Mouse (Mus musculus): ENCODE measurements around the gene Slc6a6. TPM values are rescaled to one million over a fixed set of nuclear protein-coding genes. Genes with fewer than 3 reads are reported as not detected.

Gene Slc6a6
- polyA plus RNA-seq, 1 experiment from 2014 or later, result 36.1 TPM

DNA sequence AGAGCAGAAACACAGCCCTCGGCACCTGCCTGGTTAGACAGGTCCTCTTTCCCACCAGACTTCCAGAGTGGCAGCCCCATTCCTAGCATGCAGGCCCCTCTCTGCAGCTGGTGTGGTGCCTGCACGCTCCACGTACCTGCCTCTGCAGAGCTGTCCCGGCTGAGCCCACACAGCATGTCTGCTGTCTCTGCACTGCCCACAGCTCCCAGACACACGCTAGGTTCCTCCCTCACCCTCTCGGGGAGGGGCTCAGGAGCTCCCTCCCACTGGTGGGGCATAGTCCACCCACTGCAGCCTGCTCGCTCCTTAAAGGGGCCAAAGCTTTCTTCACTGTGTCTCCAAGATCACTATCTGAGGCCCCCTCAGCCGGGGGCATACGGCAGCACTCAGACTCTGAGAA, 112.2 kb downstream of the Slc6a6 start:
- Histone ChIP-seq H3K4me1 (ENCODE audit: control insufficient read depth, insufficient read depth, low read length) (0 out of 2 replicates have a peak, but pooled peaks cover 2% of the 10 kb centered on the region), H3K27me3 (ENCODE audit: control insufficient read depth, insufficient read depth, low read length) (no peaks in the 10 kb centered on the region), H3K27ac (replicated peaks; ENCODE audit: low read depth, low read length) (no peak overlapping the region), H3K36me3 (ENCODE audit: control insufficient read depth, insufficient read depth, low read length) (no peaks in the 10 kb centered on the region), H3K4me2 (ENCODE audit: low read depth, severe bottlenecking) (no peak overlapping the region), H3K9me3 (ENCODE audit: control insufficient read depth, low read length) (no peaks in the 10 kb centered on the region), H3K9ac (ENCODE audit: low read length) (no peak overlapping the region), H3K4me3 (ENCODE audit: low read depth, low read length) (no peak overlapping the region)
- 53% methylated on average over 9 of the region's 9 CpGs for WGBS
- ATAC-seq (ENCODE audit: insufficient number of reproducible peaks, low FRiP score, low TSS enrichment, low read depth) (no peak), DNase-seq (ENCODE audit: low spot score) (no peak)

DNA sequence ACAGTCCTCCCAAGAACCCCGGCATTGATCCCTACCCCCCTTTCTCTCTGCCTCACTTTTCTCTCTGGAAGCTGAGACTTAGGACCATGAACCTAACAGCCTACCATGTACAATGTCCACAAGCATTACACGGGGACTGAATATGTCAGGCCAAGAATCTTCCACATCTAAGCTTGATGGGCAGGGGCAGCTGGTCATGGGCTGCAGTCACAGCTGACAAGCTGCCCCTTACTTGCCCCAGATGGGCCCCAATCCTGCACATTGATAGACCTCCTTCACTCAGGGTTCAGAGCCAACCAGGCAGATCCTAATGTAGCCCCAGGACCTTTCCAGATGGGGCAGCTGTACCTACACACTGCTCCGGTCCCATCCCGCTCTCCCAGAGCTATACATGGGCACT, 112.9 kb downstream of the Slc6a6 start:
- ATAC-seq (ENCODE audit: insufficient number of reproducible peaks, low FRiP score, low TSS enrichment, low read depth) (no peak), DNase-seq (ENCODE audit: low spot score) (no peak)
- Histone ChIP-seq H3K4me2 (ENCODE audit: low read depth, severe bottlenecking) (no peak overlapping the region), H3K4me1 (ENCODE audit: control insufficient read depth, insufficient read depth, low read length) (0 out of 2 replicates have a peak, but pooled peaks cover 2% of the 10 kb centered on the region), H3K27me3 (ENCODE audit: control insufficient read depth, insufficient read depth, low read length) (no peaks in the 10 kb centered on the region), H3K36me3 (ENCODE audit: control insufficient read depth, insufficient read depth, low read length) (no peaks in the 10 kb centered on the region), H3K4me3 (ENCODE audit: low read depth, low read length) (no peak overlapping the region), H3K27ac (replicated peaks; ENCODE audit: low read depth, low read length) (no peak overlapping the region), H3K9me3 (ENCODE audit: control insufficient read depth, low read length) (no peaks in the 10 kb centered on the region), H3K9ac (ENCODE audit: low read length) (no peak overlapping the region)
- 84% methylated on average over 4 of the region's 4 CpGs for WGBS

DNA sequence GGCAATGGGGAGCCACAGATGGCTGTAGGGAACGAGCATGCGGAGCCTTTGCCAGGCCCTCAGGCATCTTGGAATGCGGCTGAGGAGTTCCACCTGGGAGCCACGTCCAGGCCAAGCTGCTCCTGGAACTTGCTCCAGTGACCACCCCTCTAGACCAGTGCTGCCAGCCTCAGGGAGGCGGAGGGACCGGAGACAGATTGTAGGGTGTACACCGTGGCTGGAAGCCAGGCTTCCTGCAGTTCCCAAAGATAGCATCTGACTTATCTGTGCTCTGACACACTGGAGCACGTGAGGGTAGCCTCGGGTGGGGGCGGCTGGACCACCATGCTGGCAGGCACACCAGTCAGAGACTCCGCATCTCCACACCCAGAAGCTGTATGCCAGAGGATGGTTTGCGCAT, 114.6 kb downstream of the Slc6a6 start:
- 72% methylated on average over 12 of the region's 12 CpGs for WGBS
- DNase-seq (ENCODE audit: low spot score) (no peak), ATAC-seq (ENCODE audit: insufficient number of reproducible peaks, low FRiP score, low TSS enrichment, low read depth) (no peak)
- 0 out of 2 replicates have a peak, but pooled peaks cover 2% of the 10 kb centered on the region for H3K4me1 ChIP-seq (ENCODE audit: control insufficient read depth, insufficient read depth, low read length)
- no peak overlapping the region for H3K9ac ChIP-seq (ENCODE audit: low read length)
- H3K36me3 ChIP-seq (ENCODE audit: control insufficient read depth, insufficient read depth, low read length), result no peaks in the 10 kb centered on the region
- no peak overlapping the region for H3K4me2 ChIP-seq (ENCODE audit: low read depth, severe bottlenecking)
- H3K27me3 ChIP-seq (ENCODE audit: control insufficient read depth, insufficient read depth, low read length), result no peaks in the 10 kb centered on the region
- H3K9me3 ChIP-seq (ENCODE audit: control insufficient read depth, low read length), result no peaks in the 10 kb centered on the region
- no peak overlapping the region for H3K4me3 ChIP-seq (ENCODE audit: low read depth, low read length)
- H3K27ac ChIP-seq (replicated peaks; ENCODE audit: low read depth, low read length), result no peak overlapping the region

DNA sequence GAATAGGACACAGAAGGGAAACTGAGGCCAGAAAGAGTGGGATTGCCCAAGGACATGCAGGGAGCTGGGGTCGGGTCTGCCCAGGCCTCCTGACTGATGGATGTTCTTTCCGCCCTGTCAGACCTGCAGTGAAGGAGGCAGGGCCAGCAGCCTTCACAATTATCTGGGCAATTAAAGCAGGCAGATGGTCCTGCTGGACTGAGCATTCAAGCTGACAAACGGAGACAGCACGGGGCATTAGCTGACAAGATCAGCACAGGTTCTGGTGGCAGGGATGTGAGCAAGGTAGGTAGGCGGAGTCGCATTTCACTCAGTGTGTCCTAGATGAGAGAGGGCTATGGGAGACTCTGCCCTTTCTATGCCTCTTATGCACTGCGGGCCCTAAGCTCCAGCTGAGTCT, 120.3 kb downstream of the Slc6a6 start:
- Histone ChIP-seq H3K4me1 (ENCODE audit: control insufficient read depth, insufficient read depth, low read length) (0 out of 2 replicates have a peak, but pooled peaks cover 6% of the 10 kb centered on the region), H3K4me3 (ENCODE audit: low read depth, low read length) (no peak overlapping the region)

DNA sequence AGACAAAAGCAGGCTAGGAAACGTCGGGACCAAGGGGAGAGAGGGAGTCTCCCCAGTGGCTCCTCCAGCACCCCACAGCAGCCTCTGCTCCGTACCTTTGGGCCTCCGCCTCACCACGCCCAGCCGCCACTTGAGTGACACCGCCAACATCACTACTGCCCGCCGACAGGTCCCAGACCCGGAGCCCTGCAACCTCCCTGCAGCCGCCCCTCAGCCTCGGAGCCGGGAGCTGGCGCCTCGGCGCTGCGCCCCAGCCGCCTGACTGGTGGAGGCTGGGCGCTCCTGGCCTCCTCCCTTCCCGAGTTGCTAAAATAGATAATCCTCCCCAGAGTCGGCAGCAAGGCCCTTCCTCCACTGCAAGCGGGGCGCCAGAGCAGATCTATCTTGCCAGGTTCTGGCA, 123.3 kb downstream of the Slc6a6 start:
- Histone ChIP-seq H3K27me3 (ENCODE audit: control insufficient read depth, insufficient read depth, low read length) (peaks cover 33% of the 10 kb centered on the region), H3K4me2 (ENCODE audit: low read depth, severe bottlenecking) (peak overlapping the region; percentile 39), H3K36me3 (ENCODE audit: control insufficient read depth, insufficient read depth, low read length) (no peaks in the 10 kb centered on the region), H3K4me3 (ENCODE audit: low read depth, low read length) (0 out of 2 replicates have a peak overlapping the region, but pooled peaks have one; percentile 6), H3K9me3 (ENCODE audit: control insufficient read depth, low read length) (no peaks in the 10 kb centered on the region), H3K4me1 (ENCODE audit: control insufficient read depth, insufficient read depth, low read length) (0 out of 2 replicates have a peak, but pooled peaks cover 6% of the 10 kb centered on the region), H3K27ac (replicated peaks; ENCODE audit: low read depth, low read length) (no peak overlapping the region), H3K9ac (ENCODE audit: low read length) (peak overlapping the region; percentile 35; the same call in 1 of the 2 replicates)
- 3% methylated on average over 23 of the region's 23 CpGs for WGBS
- DNase-seq (ENCODE audit: low spot score) (peak; percentile 47), ATAC-seq (ENCODE audit: insufficient number of reproducible peaks, low FRiP score, low TSS enrichment, low read depth) (no peak)

More for the DNA sequence above, 120.3 kb downstream of the Slc6a6 start:
- no peaks in the 10 kb centered on the region for H3K9me3 ChIP-seq (ENCODE audit: control insufficient read depth, low read length)
- H3K36me3 ChIP-seq (ENCODE audit: control insufficient read depth, insufficient read depth, low read length), result no peaks in the 10 kb centered on the region
- no peak overlapping the region for H3K27ac ChIP-seq (replicated peaks; ENCODE audit: low read depth, low read length)
- no peak overlapping the region for H3K9ac ChIP-seq (ENCODE audit: low read length)
- no peak overlapping the region for H3K4me2 ChIP-seq (ENCODE audit: low read depth, severe bottlenecking)
- ATAC-seq (ENCODE audit: insufficient number of reproducible peaks, low FRiP score, low TSS enrichment, low read depth), result no peak
- no peak for DNase-seq (ENCODE audit: low spot score)
- peaks cover 33% of the 10 kb centered on the region for H3K27me3 ChIP-seq (ENCODE audit: control insufficient read depth, insufficient read depth, low read length)
- WGBS, result 32% methylated on average over 7 of the region's 7 CpGs

DNA sequence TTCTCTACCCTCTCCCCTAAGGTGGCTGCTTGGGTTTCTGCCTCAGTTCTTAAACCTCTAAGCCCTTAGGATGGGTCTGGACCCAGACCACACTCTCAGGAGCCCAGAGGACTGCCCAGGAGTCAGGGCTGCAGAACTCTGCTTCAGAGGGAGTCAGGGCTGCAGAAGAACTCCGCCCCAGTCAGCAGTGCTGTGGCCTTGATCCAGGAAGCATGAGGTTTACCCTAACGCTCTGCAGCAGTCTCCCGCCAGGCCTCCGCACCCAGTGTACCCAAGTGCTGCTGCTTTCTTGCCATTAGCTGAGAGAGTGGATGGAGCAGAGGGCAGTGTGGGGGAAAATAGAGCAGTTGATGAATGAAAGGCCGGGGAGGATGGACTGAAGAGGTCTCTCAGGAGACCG, 124.2 kb downstream of the Slc6a6 start:
- peaks cover 33% of the 10 kb centered on the region for H3K27me3 ChIP-seq (ENCODE audit: control insufficient read depth, insufficient read depth, low read length)
- no peak overlapping the region for H3K4me2 ChIP-seq (ENCODE audit: low read depth, severe bottlenecking)
- H3K9ac ChIP-seq (ENCODE audit: low read length), result no peak overlapping the region
- 46% methylated on average over 6 of the region's 6 CpGs for WGBS
- H3K27ac ChIP-seq (replicated peaks; ENCODE audit: low read depth, low read length), result no peak overlapping the region
- no peaks in the 10 kb centered on the region for H3K9me3 ChIP-seq (ENCODE audit: control insufficient read depth, low read length)
- H3K36me3 ChIP-seq (ENCODE audit: control insufficient read depth, insufficient read depth, low read length), result no peaks in the 10 kb centered on the region
- no peak for ATAC-seq (ENCODE audit: insufficient number of reproducible peaks, low FRiP score, low TSS enrichment, low read depth)
- no peak for DNase-seq (ENCODE audit: low spot score)
- no peak overlapping the region for H3K4me3 ChIP-seq (ENCODE audit: low read depth, low read length)
- 0 out of 2 replicates have a peak, but pooled peaks cover 6% of the 10 kb centered on the region for H3K4me1 ChIP-seq (ENCODE audit: control insufficient read depth, insufficient read depth, low read length)

Other genes starting within 250 kb of the Slc6a6 start
- 27.3 and 28.3 TPM in 2 replicates for gene Chchd4, start 210.5 kb upstream of the Slc6a6 start, polyA plus RNA-seq (2014; fragmentation: Nextera tagmentation; extraction: Ambion mirVana)
- gene Tmem43, start 210.3 kb upstream of the Slc6a6 start, polyA plus RNA-seq (2014; fragmentation: Nextera tagmentation; extraction: Ambion mirVana), result 56.3 and 66.4 TPM in 2 replicates
- gene Xpc, start 168.2 kb upstream of the Slc6a6 start, polyA plus RNA-seq (2014; fragmentation: Nextera tagmentation; extraction: Ambion mirVana), result 25.7 and 26.7 TPM in 2 replicates
- gene Lsm3, start 168.1 kb upstream of the Slc6a6 start, polyA plus RNA-seq (2014; fragmentation: Nextera tagmentation; extraction: Ambion mirVana), result 415 and 423 TPM in 2 replicates
- 0.16 and 0.33 TPM in 2 replicates for gene Grip2, start 143.2 kb downstream of the Slc6a6 start, polyA plus RNA-seq (2014; fragmentation: Nextera tagmentation; extraction: Ambion mirVana)
- 43.3 and 46.1 TPM in 2 replicates for gene Ccdc174, start 194.0 kb downstream of the Slc6a6 start, polyA plus RNA-seq (2014; fragmentation: Nextera tagmentation; extraction: Ambion mirVana)
- gene 4930590J08Rik, start 218.8 kb downstream of the Slc6a6 start, polyA plus RNA-seq (2014; fragmentation: Nextera tagmentation; extraction: Ambion mirVana), result 0.48 and 0.73 TPM in 2 replicates